Mouse (Mus musculus): ENCODE results near the gene Spaca1. TPM values are rescaled to one million over a fixed set of nuclear protein-coding genes. Genes with fewer than 3 reads are reported as not detected.

The Spaca1 gene
- polyA plus RNA-seq, 1 experiment from 2014 or later = 2.9 TPM

Other genes starting within 250 kb of the Spaca1 start
- 24.3 and 31.2 TPM in 2 replicates for gene Cnr1, start 125.6 kb downstream of the Spaca1 start, polyA plus RNA-seq (2016; fragmentation: Nextera tagmentation; extraction: Ambion mirVana)